Mouse (Mus musculus): ENCODE results near the gene Ifitm6. TPM values are rescaled to one million over a fixed set of nuclear protein-coding genes. Genes with fewer than 3 reads are reported as not detected.

The Ifitm6 gene
- polyA plus RNA-seq, 1 experiment from 2014 or later = 0.31 TPM

- H3K27ac ChIP-seq (replicated peaks) = no peak overlapping the region
- H3K9me3 ChIP-seq = no peaks in the 10 kb centered on the region
- H3K4me3 ChIP-seq = no peak overlapping the region
- H3K27me3 ChIP-seq (replicated peaks) = peaks cover 12% of the 10 kb centered on the region; the same call in 1 of the 2 replicates
- no peak overlapping the region for H3K4me2 ChIP-seq
- WGBS = 64% methylated on average over 5 of the region's 5 CpGs
- H3K36me3 ChIP-seq = no peaks in the 10 kb centered on the region
- peaks cover 23% of the 10 kb centered on the region for H3K4me1 ChIP-seq
- no peak overlapping the region for H3K9ac ChIP-seq
- ATAC-seq (ENCODE audit: extremely low read depth, insufficient number of reproducible peaks, low FRiP score, low TSS enrichment) = no peak
These were observed 10.8 kb downstream of the Ifitm6 start for GRCm38 (mm10) chr7:141006914-141007313.

DNA sequence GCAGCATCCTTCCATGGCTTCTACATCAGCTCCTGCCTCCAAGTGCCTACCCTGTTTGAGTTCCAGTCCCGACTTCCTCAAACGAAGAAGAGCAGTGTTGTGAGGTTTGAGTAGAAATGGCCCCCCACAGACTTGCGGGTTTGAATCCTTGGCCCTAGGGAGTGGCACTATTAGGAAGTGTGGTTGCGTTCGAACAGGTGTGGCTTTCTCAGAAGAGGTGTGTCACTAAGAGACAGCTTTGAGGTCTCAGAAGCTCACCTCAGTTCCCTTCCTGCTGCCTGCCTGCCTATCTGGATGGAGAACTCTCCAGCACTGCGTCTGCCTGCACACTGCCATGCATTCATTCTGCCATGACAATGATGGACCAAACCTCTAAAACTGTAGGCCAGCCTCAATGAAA, 11.3 kb downstream of the Ifitm6 start:
- Histone ChIP-seq H3K36me3 (no peaks in the 10 kb centered on the region), H3K9me3 (no peaks in the 10 kb centered on the region), H3K27ac (replicated peaks) (no peak overlapping the region), H3K27me3 (replicated peaks) (peaks cover 12% of the 10 kb centered on the region; the same call in 1 of the 2 replicates), H3K4me3 (no peak overlapping the region), H3K4me2 (no peak overlapping the region), H3K9ac (no peak overlapping the region), H3K4me1 (peaks cover 23% of the 10 kb centered on the region)
- 85% methylated on average over 6 of the region's 6 CpGs for WGBS
- no peak for ATAC-seq (ENCODE audit: extremely low read depth, insufficient number of reproducible peaks, low FRiP score, low TSS enrichment)

- Histone ChIP-seq H3K27me3 (replicated peaks) (peaks cover 7% of the 10 kb centered on the region), H3K4me3 (no peak overlapping the region), H3K4me1 (peaks cover 3% of the 10 kb centered on the region; the same call in 1 of the 2 replicates), H3K9me3 (no peaks in the 10 kb centered on the region), H3K36me3 (no peaks in the 10 kb centered on the region), H3K27ac (replicated peaks) (no peak overlapping the region), H3K9ac (no peak overlapping the region), H3K4me2 (no peak overlapping the region)
- 69% methylated on average over 5 of the region's 5 CpGs for WGBS
- no peak for ATAC-seq (ENCODE audit: extremely low read depth, insufficient number of reproducible peaks, low FRiP score, low TSS enrichment)
These were observed 14.3 kb downstream of the Ifitm6 start for GRCm38 (mm10) chr7:141003248-141004010.

DNA sequence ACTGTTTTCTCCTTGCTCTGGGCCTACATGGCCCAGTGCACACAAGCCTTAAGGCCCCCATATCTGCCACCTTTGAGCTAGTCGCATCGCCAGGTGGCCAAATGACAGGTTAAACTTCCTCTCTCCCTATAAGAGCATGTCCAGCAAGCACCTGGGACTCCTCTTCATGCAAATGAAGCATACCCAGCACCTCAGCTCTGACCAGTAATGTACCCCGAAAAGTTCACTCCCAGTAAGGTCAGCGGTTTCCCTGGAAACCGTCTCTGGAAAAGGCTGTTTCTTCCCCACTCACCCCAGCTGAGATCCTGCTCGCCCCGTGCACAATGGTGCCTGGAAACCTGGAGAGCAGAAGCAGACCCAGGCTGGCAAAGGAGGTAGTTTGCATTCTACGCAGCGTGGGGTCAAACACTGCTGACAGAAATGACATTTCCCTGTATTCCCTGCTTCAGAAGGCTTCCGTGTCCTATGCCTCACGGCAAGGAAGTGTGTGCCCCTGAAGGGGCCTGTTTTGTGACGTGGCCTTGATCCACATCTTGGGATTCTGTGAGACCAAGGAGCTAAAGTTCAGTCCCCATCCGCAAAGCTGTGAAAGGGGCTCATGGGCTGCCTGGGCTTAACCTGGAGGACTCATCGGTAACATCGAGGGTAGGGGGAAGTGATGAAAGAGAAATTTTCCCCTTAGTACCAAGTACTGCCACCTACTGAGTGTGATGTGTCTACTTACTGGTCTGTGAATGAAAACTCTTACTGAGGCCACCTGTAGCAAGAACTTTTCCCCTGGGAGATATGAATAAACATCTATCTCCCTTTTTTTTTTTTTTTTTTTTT, 16.6 kb downstream of the Ifitm6 start:
- WGBS = 67% methylated on average over 15 of the region's 15 CpGs

GRCm38 (mm10) chr7:140998853-140999700, 18.6 kb downstream of the Ifitm6 start:
- H3K9me3 ChIP-seq = no peaks in the 10 kb centered on the region
- H3K27me3 ChIP-seq (replicated peaks) = no peaks in the 10 kb centered on the region; the same call in 1 of the 2 replicates
- no peak overlapping the region for H3K4me2 ChIP-seq
- no peaks in the 10 kb centered on the region for H3K4me1 ChIP-seq
- H3K36me3 ChIP-seq = no peaks in the 10 kb centered on the region
- ATAC-seq (ENCODE audit: extremely low read depth, insufficient number of reproducible peaks, low FRiP score, low TSS enrichment) = no peak
- H3K4me3 ChIP-seq = no peak overlapping the region
- H3K27ac ChIP-seq (replicated peaks) = no peak overlapping the region
- WGBS = 78% methylated on average over 11 of the region's 11 CpGs
- H3K9ac ChIP-seq = no peak overlapping the region

More for the DNA sequence above, 16.6 kb downstream of the Ifitm6 start:
- ATAC-seq (ENCODE audit: extremely low read depth, insufficient number of reproducible peaks, low FRiP score, low TSS enrichment) = no peak
- no peaks in the 10 kb centered on the region for H3K4me1 ChIP-seq
- no peak overlapping the region for H3K4me2 ChIP-seq
- no peak overlapping the region for H3K27ac ChIP-seq (replicated peaks)
- H3K4me3 ChIP-seq = no peak overlapping the region
- no peak overlapping the region for H3K9ac ChIP-seq
- H3K36me3 ChIP-seq = no peaks in the 10 kb centered on the region
- H3K9me3 ChIP-seq = no peaks in the 10 kb centered on the region
- no peaks in the 10 kb centered on the region; the same call in 1 of the 2 replicates for H3K27me3 ChIP-seq (replicated peaks)

DNA sequence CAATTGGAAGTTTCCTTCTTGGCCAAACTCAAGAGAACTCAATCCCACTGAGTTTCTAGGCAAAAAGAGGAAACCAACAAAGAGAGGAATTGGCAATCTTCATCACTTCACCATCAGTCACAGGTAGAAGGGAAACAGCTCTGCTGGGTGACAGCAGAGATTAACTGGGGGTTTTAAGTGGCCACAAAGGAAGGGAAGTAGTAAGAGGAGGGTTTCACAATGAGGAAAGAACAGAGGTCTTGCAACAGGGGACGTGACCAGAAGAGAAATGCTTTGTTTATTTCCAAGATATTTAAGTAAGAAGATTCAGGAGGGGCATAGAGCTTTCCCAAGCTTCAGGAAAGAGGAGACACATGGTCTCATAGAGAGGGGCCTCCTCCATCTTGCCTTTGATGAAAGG, 19.9 kb downstream of the Ifitm6 start:
- ATAC-seq (ENCODE audit: extremely low read depth, insufficient number of reproducible peaks, low FRiP score, low TSS enrichment) = no peak
- no peak overlapping the region for H3K27ac ChIP-seq (replicated peaks)
- H3K9me3 ChIP-seq = no peaks in the 10 kb centered on the region
- no peak overlapping the region for H3K4me2 ChIP-seq
- no peak overlapping the region for H3K9ac ChIP-seq
- H3K4me3 ChIP-seq = no peak overlapping the region
- H3K27me3 ChIP-seq (replicated peaks) = no peaks in the 10 kb centered on the region; the same call in 1 of the 2 replicates
- 27% methylated on average over 1 of the region's 1 CpGs for WGBS
- H3K36me3 ChIP-seq = no peaks in the 10 kb centered on the region
- H3K4me1 ChIP-seq = no peaks in the 10 kb centered on the region

DNA sequence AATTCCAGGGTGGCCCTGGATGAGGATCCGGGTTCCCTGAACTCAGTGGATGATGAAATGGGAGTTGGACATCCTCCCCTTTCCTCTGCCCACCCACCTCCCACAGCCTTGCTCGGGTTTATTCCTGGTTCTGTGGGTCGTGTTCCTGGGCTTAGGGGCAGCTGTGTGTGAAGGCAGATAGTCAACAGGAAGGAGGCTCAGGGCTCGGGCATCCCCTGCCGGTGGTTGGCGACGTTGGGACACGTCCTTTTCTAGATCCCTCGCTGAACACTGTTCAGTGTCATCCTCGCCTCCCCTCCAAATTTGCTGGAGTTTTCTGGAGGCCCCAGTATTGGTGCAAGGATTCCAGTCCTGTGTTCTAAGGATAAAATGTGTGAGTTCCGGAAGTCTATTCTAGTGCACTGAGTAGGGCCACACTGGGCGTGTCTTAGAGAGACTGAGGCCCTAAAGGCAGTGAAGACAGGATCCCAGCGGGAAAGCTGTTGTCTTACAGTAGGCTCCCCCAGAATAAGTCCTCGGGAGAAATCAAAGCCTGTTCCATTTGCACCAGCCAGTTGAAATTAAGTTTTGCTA, 26.5 kb downstream of the Ifitm6 start:
- Histone ChIP-seq H3K4me2 (no peak overlapping the region), H3K4me3 (no peak overlapping the region), H3K4me1 (no peaks in the 10 kb centered on the region), H3K9ac (no peak overlapping the region), H3K9me3 (no peaks in the 10 kb centered on the region), H3K27me3 (replicated peaks) (peaks cover 11% of the 10 kb centered on the region; the same call in 1 of the 2 replicates), H3K36me3 (no peaks in the 10 kb centered on the region), H3K27ac (replicated peaks) (no peak overlapping the region)
- ATAC-seq (ENCODE audit: extremely low read depth, insufficient number of reproducible peaks, low FRiP score, low TSS enrichment) = no peak
- WGBS = 73% methylated on average over 14 of the region's 14 CpGs

GRCm38 (mm10) chr7:140990622-140991021, 27.1 kb downstream of the Ifitm6 start:
- H3K9me3 ChIP-seq = no peaks in the 10 kb centered on the region
- H3K4me3 ChIP-seq = no peak overlapping the region
- ATAC-seq (ENCODE audit: extremely low read depth, insufficient number of reproducible peaks, low FRiP score, low TSS enrichment) = no peak
- no peaks in the 10 kb centered on the region for H3K4me1 ChIP-seq
- no peak overlapping the region for H3K27ac ChIP-seq (replicated peaks)
- H3K4me2 ChIP-seq = no peak overlapping the region
- H3K27me3 ChIP-seq (replicated peaks) = peaks cover 11% of the 10 kb centered on the region; the same call in 1 of the 2 replicates
- H3K36me3 ChIP-seq = no peaks in the 10 kb centered on the region
- 54% methylated on average over 5 of the region's 5 CpGs for WGBS
- H3K9ac ChIP-seq = no peak overlapping the region

- H3K4me1 ChIP-seq = no peaks in the 10 kb centered on the region
- no peak overlapping the region for H3K27ac ChIP-seq (replicated peaks)
- no peak overlapping the region for H3K4me2 ChIP-seq
- no peak overlapping the region for H3K4me3 ChIP-seq
- H3K27me3 ChIP-seq (replicated peaks) = peaks cover 11% of the 10 kb centered on the region; the same call in 1 of the 2 replicates
- no peak overlapping the region for H3K9ac ChIP-seq
- no peak for ATAC-seq (ENCODE audit: extremely low read depth, insufficient number of reproducible peaks, low FRiP score, low TSS enrichment)
- no peaks in the 10 kb centered on the region for H3K36me3 ChIP-seq
- 58% methylated on average over 6 of the region's 6 CpGs for WGBS
- H3K9me3 ChIP-seq = no peaks in the 10 kb centered on the region
These were observed 27.5 kb downstream of the Ifitm6 start for GRCm38 (mm10) chr7:140990185-140990584.

- no peaks in the 10 kb centered on the region for H3K4me1 ChIP-seq
- no peak overlapping the region for H3K4me2 ChIP-seq
- no peaks in the 10 kb centered on the region for H3K36me3 ChIP-seq
- H3K9ac ChIP-seq = no peak overlapping the region
- no peak for ATAC-seq (ENCODE audit: extremely low read depth, insufficient number of reproducible peaks, low FRiP score, low TSS enrichment)
- H3K27ac ChIP-seq (replicated peaks) = no peak overlapping the region
- WGBS = 62% methylated on average over 4 of the region's 4 CpGs
- H3K4me3 ChIP-seq = no peak overlapping the region
- no peaks in the 10 kb centered on the region for H3K9me3 ChIP-seq
- peaks cover 12% of the 10 kb centered on the region; the same call in 1 of the 2 replicates for H3K27me3 ChIP-seq (replicated peaks)
These were observed 28.7 kb downstream of the Ifitm6 start for GRCm38 (mm10) chr7:140989022-140989421.

All from heart, embryonic 13.5 days (tissue).